Mouse (Mus musculus): ENCODE measurements around the gene Dhrs7. TPM values are rescaled to one million over a fixed set of nuclear protein-coding genes. Genes with fewer than 3 reads are reported as not detected.
"Not testable (repeated sequence)": the region's sequence is repeated elsewhere in the genome, so short reads cannot be mapped to it uniquely, and the experiment has no call there.

Dhrs7 gene
- 66.2 and 68.3 TPM in 2 replicates for polyA plus RNA-seq (2015; fragmentation: Nextera tagmentation; extraction: Ambion mirVana)

- peak within 1 kb of the TSS; percentile 78 for H3K9ac ChIP-seq (ENCODE audit: low read length)
- H3K4me1 ChIP-seq (ENCODE audit: control insufficient read depth, insufficient read depth, low read length): 0 out of 2 replicates have a peak, but pooled peaks cover 10% of the 10 kb centered on the region
- peak; percentile 95 for ATAC-seq (ENCODE audit: insufficient read depth, low FRiP score)
- peak within 1 kb of the TSS; percentile 93 for H3K27ac ChIP-seq (ENCODE audit: low read length)
- peak within 1 kb of the TSS; percentile 89 for H3K4me2 ChIP-seq (ENCODE audit: low read depth, low read length)
- H3K9me3 ChIP-seq (replicated peaks; ENCODE audit: control insufficient read depth, low read length): peaks cover 6% of the 10 kb centered on the region; the same call in 1 of the 2 replicates
- H3K4me3 ChIP-seq (replicated peaks; ENCODE audit: low read length): peak within 1 kb of the TSS; percentile 72
- WGBS: 1% methylated on average over 33 of the region's 33 CpGs
- H3K36me3 ChIP-seq (ENCODE audit: control insufficient read depth, insufficient read depth, low read length): no peaks in the 10 kb centered on the region
- no peaks in the 10 kb centered on the region for H3K27me3 ChIP-seq (ENCODE audit: control insufficient read depth, insufficient read depth, low read length)
Observed at GRCm38 (mm10) chr12:72664735-72665337, at the start of gene Dhrs7. Dhrs7 (minus strand) TSS chr12:72664909.

- H3K27me3 ChIP-seq (ENCODE audit: control insufficient read depth, insufficient read depth, low read length): no peaks in the 10 kb centered on the region
- H3K9me3 ChIP-seq (replicated peaks; ENCODE audit: control insufficient read depth, low read length): no peaks in the 10 kb centered on the region
- H3K36me3 ChIP-seq (ENCODE audit: control insufficient read depth, insufficient read depth, low read length): no peaks in the 10 kb centered on the region
- no peak for ATAC-seq (ENCODE audit: insufficient read depth, low FRiP score)
- WGBS: 96% methylated on average over 3 of the region's 3 CpGs
- no peak overlapping the region for H3K9ac ChIP-seq (ENCODE audit: low read length)
- no peaks in the 10 kb centered on the region for H3K4me1 ChIP-seq (ENCODE audit: control insufficient read depth, insufficient read depth, low read length)
- no peak overlapping the region for H3K4me2 ChIP-seq (ENCODE audit: low read depth, low read length)
- no peak overlapping the region for H3K27ac ChIP-seq (ENCODE audit: low read length)
- no peak overlapping the region for H3K4me3 ChIP-seq (replicated peaks; ENCODE audit: low read length)
Observed at GRCm38 (mm10) chr12:72709981-72710380, 45.3 kb upstream of the Dhrs7 start.

- H3K27ac ChIP-seq (ENCODE audit: low read length): no peak overlapping the region
- no peak overlapping the region for H3K9ac ChIP-seq (ENCODE audit: low read length)
- no peaks in the 10 kb centered on the region for H3K27me3 ChIP-seq (ENCODE audit: control insufficient read depth, insufficient read depth, low read length)
- no peak for ATAC-seq (ENCODE audit: insufficient read depth, low FRiP score)
- no peaks in the 10 kb centered on the region for H3K36me3 ChIP-seq (ENCODE audit: control insufficient read depth, insufficient read depth, low read length)
- H3K4me3 ChIP-seq (replicated peaks; ENCODE audit: low read length): no peak overlapping the region
- H3K4me1 ChIP-seq (ENCODE audit: control insufficient read depth, insufficient read depth, low read length): no peaks in the 10 kb centered on the region
- no peak overlapping the region for H3K4me2 ChIP-seq (ENCODE audit: low read depth, low read length)
- 86% methylated on average over 4 of the region's 4 CpGs for WGBS
- no peaks in the 10 kb centered on the region for H3K9me3 ChIP-seq (replicated peaks; ENCODE audit: control insufficient read depth, low read length)
Observed at GRCm38 (mm10) chr12:72704068-72704467, 39.4 kb upstream of the Dhrs7 start.

GRCm38 (mm10) chr12:72700013-72700412 is 35.3 kb upstream of the Dhrs7 start:
- no peaks in the 10 kb centered on the region for H3K27me3 ChIP-seq (ENCODE audit: control insufficient read depth, insufficient read depth, low read length)
- no peaks in the 10 kb centered on the region for H3K4me1 ChIP-seq (ENCODE audit: control insufficient read depth, insufficient read depth, low read length)
- H3K27ac ChIP-seq (ENCODE audit: low read length): no peak overlapping the region
- no peak for ATAC-seq (ENCODE audit: insufficient read depth, low FRiP score)
- H3K9ac ChIP-seq (ENCODE audit: low read length): no peak overlapping the region
- no peak overlapping the region for H3K4me3 ChIP-seq (replicated peaks; ENCODE audit: low read length)
- 33% methylated on average over 1 of the region's 1 CpGs for WGBS
- no peaks in the 10 kb centered on the region for H3K36me3 ChIP-seq (ENCODE audit: control insufficient read depth, insufficient read depth, low read length)
- no peaks in the 10 kb centered on the region for H3K9me3 ChIP-seq (replicated peaks; ENCODE audit: control insufficient read depth, low read length)
- H3K4me2 ChIP-seq (ENCODE audit: low read depth, low read length): no peak overlapping the region

GRCm38 (mm10) chr12:72694901-72695463 is 30.3 kb upstream of the Dhrs7 start:
- ATAC-seq (ENCODE audit: insufficient read depth, low FRiP score): no peak
- no peaks in the 10 kb centered on the region for H3K9me3 ChIP-seq (replicated peaks; ENCODE audit: control insufficient read depth, low read length)
- no peak overlapping the region for H3K4me3 ChIP-seq (replicated peaks; ENCODE audit: low read length)
- no peaks in the 10 kb centered on the region for H3K27me3 ChIP-seq (ENCODE audit: control insufficient read depth, insufficient read depth, low read length)
- H3K4me1 ChIP-seq (ENCODE audit: control insufficient read depth, insufficient read depth, low read length): no peaks in the 10 kb centered on the region
- H3K36me3 ChIP-seq (ENCODE audit: control insufficient read depth, insufficient read depth, low read length): no peaks in the 10 kb centered on the region
- H3K9ac ChIP-seq (ENCODE audit: low read length): no peak overlapping the region
- no peak overlapping the region for H3K27ac ChIP-seq (ENCODE audit: low read length)
- WGBS: 27% methylated on average over 9 of the region's 9 CpGs
- peak overlapping the region; percentile 8; the same call in 1 of the 2 replicates for H3K4me2 ChIP-seq (ENCODE audit: low read depth, low read length)

GRCm38 (mm10) chr12:72694438-72694837 is 29.7 kb upstream of the Dhrs7 start:
- Histone ChIP-seq H3K9me3 (replicated peaks; ENCODE audit: control insufficient read depth, low read length) (no peaks in the 10 kb centered on the region), H3K27ac (ENCODE audit: low read length) (no peak overlapping the region), H3K4me3 (replicated peaks; ENCODE audit: low read length) (no peak overlapping the region), H3K4me1 (ENCODE audit: control insufficient read depth, insufficient read depth, low read length) (no peaks in the 10 kb centered on the region), H3K36me3 (ENCODE audit: control insufficient read depth, insufficient read depth, low read length) (no peaks in the 10 kb centered on the region), H3K27me3 (ENCODE audit: control insufficient read depth, insufficient read depth, low read length) (no peaks in the 10 kb centered on the region), H3K4me2 (ENCODE audit: low read depth, low read length) (no peak overlapping the region), H3K9ac (ENCODE audit: low read length) (no peak overlapping the region)
- 50% methylated on average over 12 of the region's 12 CpGs for WGBS
- no peak for ATAC-seq (ENCODE audit: insufficient read depth, low FRiP score)

- Histone ChIP-seq H3K27ac (ENCODE audit: low read length) (no peak overlapping the region), H3K9me3 (replicated peaks; ENCODE audit: control insufficient read depth, low read length) (no peaks in the 10 kb centered on the region), H3K4me2 (ENCODE audit: low read depth, low read length) (no peak overlapping the region), H3K4me3 (replicated peaks; ENCODE audit: low read length) (no peak overlapping the region), H3K36me3 (ENCODE audit: control insufficient read depth, insufficient read depth, low read length) (no peaks in the 10 kb centered on the region), H3K9ac (ENCODE audit: low read length) (no peak overlapping the region), H3K27me3 (ENCODE audit: control insufficient read depth, insufficient read depth, low read length) (no peaks in the 10 kb centered on the region), H3K4me1 (ENCODE audit: control insufficient read depth, insufficient read depth, low read length) (no peaks in the 10 kb centered on the region)
- WGBS: 41% methylated on average over 6 of the region's 6 CpGs
- ATAC-seq (ENCODE audit: insufficient read depth, low FRiP score): no peak; the same call in 1 of the 2 replicates
Observed at GRCm38 (mm10) chr12:72693895-72694294, 29.2 kb upstream of the Dhrs7 start.

GRCm38 (mm10) chr12:72688281-72688680 is 23.6 kb upstream of the Dhrs7 start:
- H3K4me1 ChIP-seq (ENCODE audit: control insufficient read depth, insufficient read depth, low read length); ATAC-seq (ENCODE audit: insufficient read depth, low FRiP score); H3K27me3 ChIP-seq (ENCODE audit: control insufficient read depth, insufficient read depth, low read length); H3K27ac ChIP-seq (ENCODE audit: low read length); H3K4me2 ChIP-seq (ENCODE audit: low read depth, low read length); H3K36me3 ChIP-seq (ENCODE audit: control insufficient read depth, insufficient read depth, low read length); H3K9me3 ChIP-seq (replicated peaks; ENCODE audit: control insufficient read depth, low read length); H3K9ac ChIP-seq (ENCODE audit: low read length); H3K4me3 ChIP-seq (replicated peaks; ENCODE audit: low read length): not testable (repeated sequence)
- 43% methylated on average over 2 of the region's 2 CpGs for WGBS

GRCm38 (mm10) chr12:72687741-72688140 is 23.0 kb upstream of the Dhrs7 start:
- WGBS: 56% methylated on average over 6 of the region's 6 CpGs
- H3K27ac ChIP-seq (ENCODE audit: low read length); H3K4me1 ChIP-seq (ENCODE audit: control insufficient read depth, insufficient read depth, low read length); H3K9me3 ChIP-seq (replicated peaks; ENCODE audit: control insufficient read depth, low read length); ATAC-seq (ENCODE audit: insufficient read depth, low FRiP score); H3K36me3 ChIP-seq (ENCODE audit: control insufficient read depth, insufficient read depth, low read length); H3K4me3 ChIP-seq (replicated peaks; ENCODE audit: low read length); H3K27me3 ChIP-seq (ENCODE audit: control insufficient read depth, insufficient read depth, low read length); H3K9ac ChIP-seq (ENCODE audit: low read length); H3K4me2 ChIP-seq (ENCODE audit: low read depth, low read length): not testable (repeated sequence)
